Mouse (Mus musculus): ENCODE measurements around the gene Ccm2. TPM values are rescaled to one million over a fixed set of nuclear protein-coding genes. Genes with fewer than 3 reads are reported as not detected.
"Not testable (repeated sequence)": the region's sequence is repeated elsewhere in the genome, so short reads cannot be mapped to it uniquely, and the experiment has no call there.

Ccm2 gene
- polyA plus RNA-seq, 1 experiment = 24.8 TPM

DNA sequence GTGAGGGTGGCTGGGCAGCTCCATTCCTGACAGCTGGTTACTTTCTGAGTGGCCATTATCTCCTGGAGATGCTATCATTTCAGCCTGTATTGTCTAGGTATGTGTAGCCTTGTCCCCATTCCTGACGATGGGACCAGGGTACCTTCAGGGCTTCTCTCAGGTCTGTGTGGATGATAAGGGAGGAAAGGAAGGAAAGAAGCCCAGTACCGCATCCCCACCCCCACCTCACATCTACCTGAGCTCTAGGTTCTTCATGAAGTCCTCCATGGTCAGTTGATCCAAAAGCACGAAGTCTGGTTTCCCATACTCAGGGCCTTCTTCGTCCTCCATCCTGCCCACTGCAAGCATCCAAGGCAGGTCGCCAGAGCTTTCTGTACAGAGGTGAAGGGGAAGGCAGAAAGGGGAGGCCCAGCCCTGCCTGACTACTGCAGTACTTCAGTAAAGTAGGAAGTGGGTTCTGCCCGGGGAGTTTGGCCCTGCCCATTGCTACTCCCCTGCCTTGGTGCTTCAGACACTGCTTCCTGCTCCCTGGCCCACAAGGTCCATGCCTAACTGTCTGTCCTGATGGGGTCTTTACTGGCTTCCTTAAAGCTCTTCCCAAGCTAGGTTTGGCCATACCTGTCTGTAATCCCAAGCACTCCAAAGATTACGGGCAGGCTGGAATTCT is 26.0 kb upstream of the Ccm2 start, which contains the start of gene Myo1g:
Gene Myo1g, minus strand, starts transcription at position 459 of the 667 bp plus-strand sequence.
- Histone ChIP-seq H3K27me3 (replicated peaks) (no peaks in the 10 kb centered on the region), H3K4me1 (peaks cover 83% of the 10 kb centered on the region), H3K4me3 (replicated peaks) (peak within 1 kb of the TSS; percentile 91), H3K36me3 (replicated peaks; ENCODE audit: low read length) (peaks cover 64% of the 10 kb centered on the region), H3K9me3 (no peaks in the 10 kb centered on the region)
- TF ChIP-seq FLI1 (IDR thresholded peaks at IDR 0.05; ENCODE audit: low read length) (no peak), GATA1 (IDR thresholded peaks at IDR 0.05; ENCODE audit: borderline replicate concordance, low read length) (no peak)

DNA sequence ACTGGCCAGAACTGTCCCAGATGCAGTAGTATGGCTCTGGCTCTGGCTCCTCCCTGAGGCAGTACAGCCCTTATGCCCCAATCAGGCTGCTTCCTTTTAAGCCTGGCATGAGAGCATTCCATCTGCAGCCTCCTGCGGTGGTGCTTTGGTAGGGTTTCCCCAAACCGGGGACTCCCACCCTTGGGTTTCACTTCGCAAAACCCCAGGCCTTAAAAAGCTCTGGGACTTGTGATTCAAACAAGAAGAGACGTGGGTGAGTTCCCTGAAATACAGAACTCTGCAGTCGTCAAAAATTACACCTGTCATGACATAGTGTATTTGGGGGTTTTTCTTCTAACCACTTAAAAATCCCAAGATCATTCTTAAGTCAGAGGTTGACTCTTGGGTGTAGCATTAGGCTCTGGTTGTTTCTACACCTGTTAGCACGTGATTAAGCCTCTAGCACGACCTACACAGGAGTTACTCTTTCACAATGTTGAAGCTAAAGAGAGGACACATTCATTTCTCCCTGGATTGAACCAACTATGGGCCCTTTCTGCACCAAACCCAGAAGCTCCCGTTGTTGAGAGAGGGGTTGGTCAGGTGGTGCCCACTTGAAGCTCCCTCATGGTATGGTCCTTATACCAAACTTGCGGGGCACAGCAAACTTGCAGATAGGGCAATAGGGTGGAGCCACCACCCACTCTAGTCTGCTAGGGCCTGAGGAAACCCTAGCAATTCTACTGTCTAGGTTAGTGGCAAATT is 23.7 kb upstream of the Ccm2 start:
- H3K9me3 ChIP-seq = no peaks in the 10 kb centered on the region
- H3K4me1 ChIP-seq = peaks cover 80% of the 10 kb centered on the region
- TF ChIP-seq GATA1 (IDR thresholded peaks at IDR 0.05; ENCODE audit: borderline replicate concordance, low read length) (no peak), FLI1 (IDR thresholded peaks at IDR 0.05; ENCODE audit: low read length) (no peak)
- H3K4me3 ChIP-seq (replicated peaks) = no peak overlapping the region
- no peaks in the 10 kb centered on the region for H3K27me3 ChIP-seq (replicated peaks)
- H3K36me3 ChIP-seq (replicated peaks; ENCODE audit: low read length) = peaks cover 53% of the 10 kb centered on the region

DNA sequence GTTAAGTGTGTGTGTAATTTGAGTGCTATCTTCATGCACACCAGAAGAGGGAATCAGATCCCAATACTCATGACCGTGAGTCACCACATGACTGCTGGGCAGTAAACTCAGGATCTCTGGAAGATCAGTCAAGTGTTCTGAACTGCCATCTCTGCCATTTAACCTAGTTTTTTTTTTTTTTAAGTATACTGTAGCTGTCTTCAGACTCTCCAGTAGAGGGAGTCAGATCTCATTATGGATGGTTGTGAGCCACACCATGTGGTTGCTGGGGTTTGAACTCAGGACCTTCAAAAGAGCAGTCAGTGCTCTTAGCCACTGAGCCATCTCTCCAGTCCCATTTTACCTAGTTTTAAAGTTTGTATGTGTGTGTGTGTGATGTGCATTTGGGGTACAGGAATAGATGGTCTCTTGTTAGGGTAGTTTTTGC is 23.0 kb upstream of the Ccm2 start:
- Histone ChIP-seq H3K27me3 (replicated peaks) (no peaks in the 10 kb centered on the region), H3K4me1 (peaks cover 74% of the 10 kb centered on the region), H3K4me3 (replicated peaks) (no peak overlapping the region), H3K9me3 (no peaks in the 10 kb centered on the region), H3K36me3 (replicated peaks; ENCODE audit: low read length) (peaks cover 46% of the 10 kb centered on the region)
- no peak for TF ChIP-seq FLI1 (IDR thresholded peaks at IDR 0.05; ENCODE audit: low read length)
- TF ChIP-seq GATA1 (IDR thresholded peaks at IDR 0.05; ENCODE audit: borderline replicate concordance, low read length) = no peak

DNA sequence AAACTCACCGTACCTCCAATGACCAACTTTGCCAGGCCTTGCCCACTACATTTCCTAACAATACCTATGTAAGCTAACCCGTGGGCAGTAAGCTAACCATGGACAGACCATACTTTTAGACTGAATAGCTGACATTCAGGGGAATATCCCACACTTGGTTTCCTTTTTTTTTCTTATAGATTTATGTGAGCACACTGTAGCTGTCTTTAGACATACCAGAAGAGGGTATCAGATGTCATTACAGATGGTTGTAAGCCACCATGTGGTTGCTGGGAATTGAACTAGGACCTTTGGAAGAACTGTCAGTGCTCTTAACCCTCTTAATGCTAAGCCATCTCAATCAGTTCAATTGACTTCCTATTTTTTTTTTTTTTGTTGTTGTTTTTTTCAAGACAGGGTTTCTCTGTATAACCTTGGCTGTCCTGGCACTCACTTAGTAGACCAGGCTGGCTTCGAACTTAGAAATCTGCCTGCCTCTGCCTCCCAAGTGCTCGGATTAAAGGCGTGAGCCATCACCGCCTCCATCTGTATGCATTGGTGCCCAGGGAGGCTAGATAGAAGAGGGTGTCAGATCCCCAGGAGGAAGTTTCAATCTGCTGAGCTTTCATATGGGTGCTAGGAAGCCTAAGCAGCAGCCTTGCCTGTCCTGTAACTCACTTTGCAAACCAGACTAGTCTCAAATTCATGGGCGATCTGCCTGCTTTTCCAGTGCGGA is 22.4 kb upstream of the Ccm2 start:
- H3K27me3 ChIP-seq (replicated peaks) = no peaks in the 10 kb centered on the region
- H3K9me3 ChIP-seq = no peaks in the 10 kb centered on the region
- no peak overlapping the region for H3K4me3 ChIP-seq (replicated peaks)
- TF ChIP-seq FLI1 (IDR thresholded peaks at IDR 0.05; ENCODE audit: low read length) = no peak
- no peak for TF ChIP-seq GATA1 (IDR thresholded peaks at IDR 0.05; ENCODE audit: borderline replicate concordance, low read length)
- H3K36me3 ChIP-seq (replicated peaks; ENCODE audit: low read length) = peaks cover 40% of the 10 kb centered on the region
- peaks cover 73% of the 10 kb centered on the region for H3K4me1 ChIP-seq

DNA sequence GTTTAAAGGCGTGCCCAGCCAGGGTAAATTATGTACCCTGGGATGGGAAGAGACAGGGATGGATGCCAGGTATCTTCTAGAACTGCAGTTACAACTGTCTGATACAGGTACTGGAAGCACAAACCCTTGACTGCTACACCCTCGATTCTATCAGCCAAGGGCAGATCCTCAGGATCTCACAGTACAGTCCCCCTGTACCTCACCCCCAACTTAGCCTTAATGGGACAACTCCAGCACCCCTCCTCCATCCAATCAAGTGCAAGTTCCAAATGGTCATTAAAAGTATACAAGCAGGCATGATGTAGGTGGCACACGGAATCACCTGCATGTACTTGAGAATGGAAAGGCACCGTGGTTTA is 21.8 kb upstream of the Ccm2 start:
- peaks cover 40% of the 10 kb centered on the region for H3K36me3 ChIP-seq (replicated peaks; ENCODE audit: low read length)
- no peaks in the 10 kb centered on the region for H3K27me3 ChIP-seq (replicated peaks)
- TF ChIP-seq FLI1 (IDR thresholded peaks at IDR 0.05; ENCODE audit: low read length) = no peak
- TF ChIP-seq GATA1 (IDR thresholded peaks at IDR 0.05; ENCODE audit: borderline replicate concordance, low read length) = no peak
- no peaks in the 10 kb centered on the region for H3K9me3 ChIP-seq
- peak overlapping the region; percentile 56 for H3K4me3 ChIP-seq (replicated peaks)
- peaks cover 73% of the 10 kb centered on the region for H3K4me1 ChIP-seq

DNA sequence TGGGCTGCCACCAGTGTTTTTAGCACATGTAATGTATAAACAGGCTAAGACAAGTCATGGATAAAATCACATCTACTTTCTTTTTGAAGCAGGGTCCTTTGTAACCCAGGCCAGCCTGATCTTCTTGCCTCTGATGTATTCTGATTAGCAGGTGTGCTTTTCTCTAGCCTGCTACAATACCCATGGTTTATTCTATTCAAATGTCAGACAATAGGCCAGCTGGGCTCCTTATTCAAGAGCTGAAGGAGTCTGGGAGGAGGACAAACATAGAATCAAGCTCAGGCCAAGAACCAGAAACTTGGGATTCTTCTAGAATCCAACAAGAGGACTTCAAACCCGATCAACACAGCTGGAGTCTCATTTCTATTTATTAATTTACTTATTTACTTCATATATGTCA is 21.4 kb upstream of the Ccm2 start:
- Histone ChIP-seq H3K9me3 (no peaks in the 10 kb centered on the region), H3K27me3 (replicated peaks) (no peaks in the 10 kb centered on the region), H3K36me3 (replicated peaks; ENCODE audit: low read length) (peaks cover 40% of the 10 kb centered on the region), H3K4me3 (replicated peaks) (peak overlapping the region; percentile 56), H3K4me1 (peaks cover 71% of the 10 kb centered on the region)
- no peak for TF ChIP-seq FLI1 (IDR thresholded peaks at IDR 0.05; ENCODE audit: low read length)
- TF ChIP-seq GATA1 (IDR thresholded peaks at IDR 0.05; ENCODE audit: borderline replicate concordance, low read length) = no peak

DNA sequence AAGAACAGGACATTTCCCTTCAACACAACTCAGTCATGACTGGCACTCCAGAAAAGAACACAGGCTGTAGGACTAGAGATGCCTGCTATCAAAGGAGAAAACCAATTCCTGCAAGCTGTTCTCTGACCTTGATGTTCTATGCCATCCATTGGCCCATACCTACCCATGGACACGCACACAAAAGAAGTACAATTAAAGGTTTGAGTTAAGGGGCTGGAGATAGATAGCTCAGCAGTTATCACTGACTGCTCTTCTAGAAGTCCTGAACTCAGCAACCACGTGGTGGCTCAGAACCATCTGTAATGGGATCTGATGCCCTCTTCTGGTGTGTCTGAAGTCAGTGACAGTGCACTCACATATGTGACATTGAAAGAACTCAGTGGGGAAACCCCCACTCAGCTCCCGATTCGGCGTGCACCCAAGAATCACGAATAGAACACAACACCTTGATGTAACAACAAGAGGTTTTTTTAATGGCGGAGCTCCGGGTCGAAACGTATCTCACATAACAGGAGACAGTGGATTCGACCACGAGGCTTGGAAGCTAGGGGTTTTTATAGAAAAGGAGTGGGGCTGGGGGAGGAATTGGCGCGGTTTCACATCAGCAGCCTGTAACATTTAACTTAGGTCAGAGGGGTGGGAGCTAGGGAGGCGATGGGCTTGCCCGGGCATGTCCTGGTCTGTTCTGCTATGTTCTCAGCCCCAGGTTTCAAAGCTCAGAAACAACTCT is 20.0 kb upstream of the Ccm2 start:
- Histone ChIP-seq H3K4me3 (replicated peaks) (peak overlapping the region; percentile 96), H3K4me1 (peaks cover 57% of the 10 kb centered on the region), H3K36me3 (replicated peaks; ENCODE audit: low read length) (peaks cover 40% of the 10 kb centered on the region)
- not testable (repeated sequence) for H3K27me3 ChIP-seq (replicated peaks); H3K9me3 ChIP-seq

DNA sequence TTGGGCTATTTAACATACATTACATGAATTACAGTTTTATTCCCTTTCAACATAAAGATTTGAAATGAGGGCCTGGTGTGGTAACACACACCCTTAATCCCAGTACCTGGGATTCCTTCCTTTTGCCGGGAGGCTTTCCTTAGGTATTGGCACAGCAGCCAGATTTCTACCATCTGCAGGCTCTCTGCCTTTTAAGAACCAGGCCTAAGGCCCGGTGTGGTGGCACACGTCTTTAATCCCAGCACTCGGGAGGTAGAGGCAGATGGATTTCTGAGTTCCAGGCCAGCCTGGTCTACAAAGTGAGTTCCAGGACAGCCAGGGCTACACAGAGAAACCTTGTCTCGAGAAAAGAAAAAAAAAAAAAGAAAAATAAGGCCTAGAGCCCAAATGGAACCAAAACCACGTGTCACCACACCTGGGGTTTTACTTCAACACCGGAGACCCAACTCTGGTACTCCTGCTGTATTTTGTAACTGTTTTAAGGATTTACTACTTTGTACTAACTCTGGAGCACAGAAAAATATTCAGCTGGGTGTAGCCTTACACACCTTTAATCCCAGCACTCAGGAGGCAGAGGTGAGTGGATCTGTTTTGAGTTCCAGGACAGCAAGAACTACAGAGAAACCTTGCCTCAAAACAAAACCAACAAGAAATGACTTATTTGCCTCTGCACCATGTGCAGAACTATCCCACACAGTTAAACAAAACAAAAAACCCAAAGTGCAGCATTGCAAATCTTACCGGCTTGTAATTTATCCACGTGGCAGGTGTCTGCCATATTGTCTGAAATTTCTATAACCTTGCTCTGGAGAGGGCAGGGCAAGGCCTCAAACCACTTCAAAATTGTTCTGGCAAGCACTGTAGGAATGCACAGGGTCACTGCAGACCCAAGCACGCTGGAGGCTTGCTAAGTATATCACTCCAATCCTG is 19.2 kb upstream of the Ccm2 start:
- H3K4me1 ChIP-seq = peaks cover 49% of the 10 kb centered on the region
- peak overlapping the region; percentile 96 for H3K4me3 ChIP-seq (replicated peaks)
- peaks cover 37% of the 10 kb centered on the region for H3K36me3 ChIP-seq (replicated peaks; ENCODE audit: low read length)
- H3K27me3 ChIP-seq (replicated peaks) = no peaks in the 10 kb centered on the region
- no peaks in the 10 kb centered on the region for H3K9me3 ChIP-seq
- TF ChIP-seq FLI1 (IDR thresholded peaks at IDR 0.05; ENCODE audit: low read length) (no peak), GATA1 (IDR thresholded peaks at IDR 0.05; ENCODE audit: borderline replicate concordance, low read length) (no peak)
